Mouse (Mus musculus) heart, embryonic 13.5 days (tissue): ENCODE results near the gene Ets1. TPM values are rescaled to one million over a fixed set of nuclear protein-coding genes. Genes with fewer than 3 reads are reported as not detected.

Source experiments
- ATAC-seq: fragments of 200-750 bp; cut with Nextera tagmentation; 2 replicates; pipeline ENCODE4 v1.8.0; 2017; ENCODE audit warnings: moderate TSS enrichment; ENCODE audit not compliant: insufficient number of reproducible peaks, low FRiP score, low TSS enrichment; ENCODE audit errors: extremely low read depth
- H3K27ac ChIP-seq: fragments of 300-500 bp; sonication (generic); replicated peaks from 2 replicates; pipeline ENCODE4 v1.5.1; 2015; ENCODE audit warnings: moderate library complexity, mild to moderate bottlenecking, inconsistent platforms
- H3K27me3 ChIP-seq: fragments of 300-500 bp; sonication (generic); replicated peaks from 2 replicates; pipeline ENCODE4 v1.6.1; 2015; ENCODE audit warnings: mild to moderate bottlenecking, inconsistent platforms
- H3K36me3 ChIP-seq: fragments of 300-500 bp; sonication (generic); 2 replicates; pipeline ENCODE4 v1.6.1; 2015; ENCODE audit warnings: mild to moderate bottlenecking, inconsistent platforms
- H3K4me1 ChIP-seq: fragments of 300-500 bp; sonication (generic); 2 replicates; pipeline ENCODE4 v1.6.1; 2015; ENCODE audit warnings: inconsistent platforms
- H3K4me2 ChIP-seq: fragments of 300-500 bp; sonication (generic); 2 replicates; pipeline ENCODE4 v1.6.1; 2015; ENCODE audit warnings: inconsistent platforms, mild to moderate bottlenecking, moderate library complexity
- H3K4me3 ChIP-seq: fragments of 300-500 bp; sonication (generic); 2 replicates; pipeline ENCODE4 v1.5.1; 2015; ENCODE audit warnings: moderate library complexity, mild to moderate bottlenecking, inconsistent platforms
- H3K9ac ChIP-seq: fragments of 300-500 bp; sonication (generic); 2 replicates; pipeline ENCODE4 v1.6.1; 2015; ENCODE audit warnings: inconsistent platforms, mild to moderate bottlenecking, moderate library complexity
- H3K9me3 ChIP-seq: fragments of 300-500 bp; sonication (generic); 2 replicates; pipeline ENCODE4 v1.6.1; 2016; ENCODE audit warnings: inconsistent platforms
- WGBS: fragments of 180-500 bp; shearing (Covaris S2); methylation state at CpG from one replicate; pipeline ENCODE4 v1.1.7; 2015; ENCODE audit warnings: mixed read lengths; 5-methylcytosine and 5-hydroxymethylcytosine counted together
- polyA plus RNA-seq: library from polyadenylated mRNA; unstranded; fragments of >200 nt; fragmentation: Nextera tagmentation; extraction: Ambion mirVana; gene quantifications from 2 replicates; pipeline ENCODE4 v1.2.1, GENCODE M21; 2015

Gene Ets1
- polyA plus RNA-seq, 1 experiment from 2014 or later, result 46.9 TPM

DNA sequence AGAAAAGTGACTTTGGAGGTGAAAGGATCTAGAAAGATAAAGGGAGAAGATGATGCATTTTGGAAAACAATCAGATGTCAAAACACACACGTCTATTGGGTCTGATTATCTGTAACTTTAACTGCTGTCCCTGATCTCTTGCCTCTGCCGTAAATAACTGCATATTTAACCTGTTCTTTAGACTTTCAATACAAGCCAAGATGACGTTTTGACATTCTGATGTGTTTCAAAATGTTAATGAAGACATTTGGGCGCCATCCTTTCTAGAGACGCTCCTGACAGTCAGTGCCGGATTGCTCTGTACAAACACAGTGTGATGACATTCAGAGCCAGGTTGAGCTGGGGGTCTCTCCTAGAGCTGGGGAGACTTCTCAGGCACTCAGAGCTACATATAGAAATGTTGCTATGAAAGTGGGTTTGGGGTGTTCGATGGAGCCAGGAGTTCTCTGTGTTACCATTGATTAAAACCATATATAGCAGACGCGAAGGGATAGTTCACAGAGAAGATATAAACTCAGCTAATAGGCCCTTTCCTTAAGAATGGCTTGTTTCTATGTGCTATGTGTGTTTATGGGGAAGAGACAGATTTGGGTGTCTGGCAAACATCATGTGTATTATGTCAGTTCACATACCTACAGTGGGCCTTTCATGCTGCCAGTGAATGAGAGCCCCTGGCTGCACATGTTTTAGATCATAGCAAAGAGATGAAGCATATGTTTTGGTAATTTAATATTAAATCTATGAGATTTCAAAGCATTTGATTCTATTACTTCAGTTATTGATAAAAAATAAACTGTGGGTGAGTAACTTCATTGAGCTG, 61.5 kb downstream of the Ets1 start:
- Histone ChIP-seq H3K9me3 (no peaks in the 10 kb centered on the region), H3K36me3 (peaks cover 4% of the 10 kb centered on the region; the same call in 1 of the 2 replicates), H3K27me3 (no peaks in the 10 kb centered on the region), H3K27ac (peak overlapping the region; percentile 95), H3K9ac (peak overlapping the region; percentile 92), H3K4me2 (peak overlapping the region; percentile 97), H3K4me1 (peaks cover 63% of the 10 kb centered on the region), H3K4me3 (peak overlapping the region; percentile 79)
- 50% methylated on average over 9 of the region's 9 CpGs for WGBS
- ATAC-seq, result no peak

DNA sequence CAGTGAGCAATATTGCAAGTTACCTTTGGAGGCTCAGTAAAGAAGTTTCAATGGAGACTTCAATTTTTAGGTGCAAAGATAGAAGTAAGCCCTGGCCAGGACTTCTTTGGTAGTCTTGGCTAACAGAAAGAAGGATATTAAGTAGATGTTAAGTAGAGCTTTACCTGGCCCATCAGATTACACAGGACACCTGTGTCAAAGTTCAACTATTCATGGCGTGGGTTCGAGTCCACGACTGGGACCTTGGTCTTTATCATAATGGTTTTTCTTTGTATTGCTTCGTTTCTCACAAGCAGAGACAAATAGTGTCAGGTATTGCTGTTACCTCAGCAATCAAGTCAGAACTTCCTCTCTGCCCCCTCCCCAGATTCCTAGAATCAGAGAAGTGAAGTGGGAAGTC, 62.7 kb downstream of the Ets1 start:
- H3K4me1 ChIP-seq, result peaks cover 72% of the 10 kb centered on the region
- no peak for ATAC-seq
- no peaks in the 10 kb centered on the region for H3K27me3 ChIP-seq
- no peaks in the 10 kb centered on the region for H3K9me3 ChIP-seq
- peak overlapping the region; percentile 43 for H3K4me3 ChIP-seq
- H3K36me3 ChIP-seq, result peaks cover 4% of the 10 kb centered on the region; the same call in 1 of the 2 replicates
- peak overlapping the region; percentile 64 for H3K4me2 ChIP-seq
- H3K9ac ChIP-seq, result peak overlapping the region; percentile 72
- peak overlapping the region; percentile 29; the same call in 1 of the 2 replicates for H3K27ac ChIP-seq
- whole genome bisulfite sequencing, result 65% methylated on average over 4 of the region's 4 CpGs

DNA sequence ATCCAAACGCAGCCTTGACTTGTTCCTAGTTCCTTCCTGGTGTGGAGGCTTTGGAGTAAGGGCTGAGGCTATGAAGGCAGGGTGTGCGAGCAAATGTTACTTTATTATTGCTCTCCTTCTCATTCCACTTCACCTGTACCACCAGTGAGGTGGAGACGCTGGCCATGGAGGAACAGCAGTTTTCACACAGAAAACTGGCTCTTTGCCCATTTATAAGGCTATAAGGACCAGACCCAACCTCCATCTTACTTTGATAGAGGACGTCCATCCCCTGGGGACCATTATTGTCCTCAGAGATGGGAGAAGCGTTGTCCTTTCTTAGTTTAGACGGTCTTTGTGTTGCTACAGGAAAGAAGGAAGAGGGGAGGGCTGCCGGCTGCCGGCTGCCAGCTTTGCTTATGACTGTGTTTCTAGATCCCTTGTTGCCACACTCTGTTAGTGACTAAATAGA, 63.4 kb downstream of the Ets1 start:
- Histone ChIP-seq H3K27me3 (no peaks in the 10 kb centered on the region), H3K4me3 (peak overlapping the region; percentile 43), H3K9ac (peak overlapping the region; percentile 72), H3K9me3 (no peaks in the 10 kb centered on the region), H3K4me1 (peaks cover 77% of the 10 kb centered on the region), H3K4me2 (peak overlapping the region; percentile 64), H3K27ac (peak overlapping the region; percentile 29), H3K36me3 (peaks cover 4% of the 10 kb centered on the region; the same call in 1 of the 2 replicates)
- ATAC-seq, result no peak
- 57% methylated on average over 8 of the region's 8 CpGs for WGBS

DNA sequence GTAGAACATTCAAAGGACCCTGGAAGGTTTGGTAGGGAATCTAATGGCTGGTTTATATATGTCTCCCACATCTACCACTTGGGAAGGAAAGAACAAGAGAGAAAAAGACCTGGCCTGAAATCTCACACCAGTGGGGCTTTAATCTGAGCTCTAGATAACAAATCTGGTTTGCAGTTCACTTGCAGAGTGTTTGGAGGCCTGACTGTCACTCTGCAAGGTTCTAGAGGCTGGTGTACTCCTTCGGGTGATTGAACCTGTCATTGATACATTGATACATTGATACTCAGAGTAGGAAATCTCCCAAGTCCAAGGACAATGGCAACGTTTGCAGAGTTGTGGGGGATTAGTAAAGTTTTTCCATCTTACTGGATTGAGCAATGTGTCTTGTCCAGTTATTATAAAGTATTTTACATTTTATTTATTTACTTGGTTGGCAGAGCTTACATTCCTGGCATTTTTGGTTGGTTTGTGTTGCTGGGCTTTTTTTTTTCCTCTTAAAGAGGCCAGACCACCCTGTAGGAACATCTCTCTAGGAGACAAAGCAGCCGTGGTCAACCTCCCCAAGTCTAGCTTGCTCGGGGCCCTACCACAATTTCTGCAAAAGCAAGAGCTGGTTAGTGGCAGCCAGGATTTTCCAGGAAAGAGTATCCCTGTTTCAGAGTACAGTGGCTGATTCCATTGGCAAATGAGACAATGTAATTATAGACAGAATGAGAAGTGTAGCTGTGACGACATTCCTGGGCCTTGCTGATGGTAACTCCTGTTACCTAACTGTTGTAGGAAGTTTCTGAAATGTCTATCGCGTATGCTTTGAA, 64.3 kb downstream of the Ets1 start:
- H3K4me2 ChIP-seq, result peak overlapping the region; percentile 64
- H3K4me1 ChIP-seq, result peaks cover 72% of the 10 kb centered on the region
- ATAC-seq, result no peak

DNA sequence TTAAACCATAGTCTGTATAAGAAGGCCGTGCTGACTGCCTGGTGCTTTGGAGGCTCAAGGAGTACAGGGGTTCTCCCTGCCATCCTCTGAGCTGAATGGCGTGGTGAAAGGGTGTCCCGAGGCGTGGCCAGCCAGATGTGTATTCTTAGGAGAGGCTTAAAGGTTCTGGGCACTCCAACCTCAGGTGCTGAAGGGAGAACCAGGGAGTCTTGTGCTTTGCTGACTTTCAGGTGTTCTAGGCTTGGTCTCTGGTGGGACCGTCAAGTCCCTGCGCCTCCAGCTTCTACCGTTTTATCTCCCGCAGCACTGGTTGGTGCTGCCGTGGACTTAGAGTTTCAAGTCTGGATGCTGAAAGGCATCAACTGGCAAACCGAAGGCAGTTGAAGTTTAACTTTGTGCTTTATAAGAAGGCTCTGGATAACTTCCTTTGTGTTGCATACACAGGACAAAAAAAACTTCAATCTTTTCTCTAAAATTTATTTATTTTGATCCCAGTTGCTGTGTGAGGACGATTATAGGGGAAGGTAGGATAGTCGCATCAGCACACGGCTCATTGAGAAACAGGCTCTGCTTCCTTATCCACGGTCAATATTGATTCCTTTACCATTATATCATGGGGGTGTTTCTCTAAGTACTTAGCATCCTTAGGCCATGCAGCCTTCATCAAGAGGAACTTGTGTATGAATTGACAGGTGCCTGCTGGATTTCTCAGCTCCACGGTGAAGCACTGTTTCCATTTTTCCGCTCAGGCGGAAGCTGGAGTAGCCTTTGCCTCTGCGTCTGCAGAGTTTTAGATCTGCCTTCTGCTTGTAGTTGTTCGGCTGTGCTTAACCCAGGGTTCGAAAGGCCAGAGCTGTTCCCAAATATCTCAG, 65.3 kb downstream of the Ets1 start:
- peak overlapping the region; percentile 43 for H3K4me3 ChIP-seq
- peaks cover 4% of the 10 kb centered on the region; the same call in 1 of the 2 replicates for H3K36me3 ChIP-seq
- peaks cover 81% of the 10 kb centered on the region for H3K4me1 ChIP-seq
- H3K27me3 ChIP-seq, result no peaks in the 10 kb centered on the region
- ATAC-seq, result no peak
- H3K27ac ChIP-seq, result 0 out of 2 replicates have a peak overlapping the region, but pooled peaks have one; percentile 36
- H3K9ac ChIP-seq, result peak overlapping the region; percentile 72
- H3K4me2 ChIP-seq, result peak overlapping the region; percentile 64
- 69% methylated on average over 20 of the region's 20 CpGs for WGBS
- no peaks in the 10 kb centered on the region for H3K9me3 ChIP-seq

More for the DNA sequence above, 64.3 kb downstream of the Ets1 start:
- 48% methylated on average over 7 of the region's 7 CpGs for WGBS
- H3K36me3 ChIP-seq, result peaks cover 4% of the 10 kb centered on the region; the same call in 1 of the 2 replicates
- peak overlapping the region; percentile 43 for H3K4me3 ChIP-seq
- H3K27ac ChIP-seq, result peak overlapping the region; percentile 36
- no peaks in the 10 kb centered on the region for H3K27me3 ChIP-seq
- H3K9ac ChIP-seq, result peak overlapping the region; percentile 72
- no peaks in the 10 kb centered on the region for H3K9me3 ChIP-seq

DNA sequence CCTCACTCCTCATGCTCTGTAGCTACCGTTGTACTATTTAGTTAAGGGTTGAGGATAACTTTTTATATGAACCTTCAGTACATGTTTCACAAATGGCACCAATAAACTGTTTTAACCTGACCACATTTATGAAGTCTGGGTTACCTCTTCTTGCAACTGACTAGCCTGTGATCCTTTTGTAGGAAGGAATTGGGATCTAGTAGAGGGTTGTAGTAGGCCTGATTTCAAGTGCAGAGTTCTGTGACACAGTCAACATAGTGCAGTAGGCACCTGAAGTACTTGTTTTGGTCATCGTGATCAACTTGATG, 65.9 kb downstream of the Ets1 start:
- Histone ChIP-seq H3K4me3 (peak overlapping the region; percentile 43), H3K4me2 (peak overlapping the region; percentile 64), H3K36me3 (peaks cover 4% of the 10 kb centered on the region; the same call in 1 of the 2 replicates), H3K9me3 (no peaks in the 10 kb centered on the region), H3K27ac (no peak overlapping the region), H3K9ac (peak overlapping the region; percentile 72; the same call in 1 of the 2 replicates), H3K27me3 (no peaks in the 10 kb centered on the region), H3K4me1 (peaks cover 85% of the 10 kb centered on the region)
- 68% methylated on average over 2 of the region's 2 CpGs for WGBS
- ATAC-seq, result no peak

DNA sequence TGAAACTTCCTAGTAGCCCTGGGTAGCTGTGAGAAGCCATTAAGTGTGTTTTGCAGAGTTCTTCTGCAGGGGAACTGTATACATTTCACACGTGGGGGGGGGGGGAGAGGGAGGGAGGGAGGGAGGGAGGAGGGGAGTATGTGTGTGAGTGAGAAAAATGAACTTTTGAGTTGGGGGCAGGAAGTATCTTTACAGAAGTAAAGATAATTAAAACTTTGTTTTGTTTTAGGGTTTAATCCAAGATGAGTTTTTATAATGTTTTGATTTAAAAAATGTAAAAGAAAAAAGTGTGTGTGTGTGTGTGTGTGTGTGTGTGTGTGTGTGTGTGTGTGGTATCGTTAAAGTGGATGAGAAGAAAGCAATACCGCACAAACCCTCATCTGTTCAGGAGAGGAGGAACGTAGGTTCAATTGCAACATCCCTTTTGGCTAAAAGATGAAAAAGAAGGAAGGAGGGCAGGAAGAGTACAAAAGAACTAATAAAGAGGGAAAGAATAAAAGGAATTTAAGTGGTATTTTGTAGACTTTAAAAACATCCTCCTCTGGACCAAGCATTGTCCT, 66.9 kb downstream of the Ets1 start:
- ATAC-seq, result no peak
- peak overlapping the region; percentile 64; the same call in 1 of the 2 replicates for H3K4me2 ChIP-seq
- 57% methylated on average over 4 of the region's 4 CpGs for WGBS

DNA sequence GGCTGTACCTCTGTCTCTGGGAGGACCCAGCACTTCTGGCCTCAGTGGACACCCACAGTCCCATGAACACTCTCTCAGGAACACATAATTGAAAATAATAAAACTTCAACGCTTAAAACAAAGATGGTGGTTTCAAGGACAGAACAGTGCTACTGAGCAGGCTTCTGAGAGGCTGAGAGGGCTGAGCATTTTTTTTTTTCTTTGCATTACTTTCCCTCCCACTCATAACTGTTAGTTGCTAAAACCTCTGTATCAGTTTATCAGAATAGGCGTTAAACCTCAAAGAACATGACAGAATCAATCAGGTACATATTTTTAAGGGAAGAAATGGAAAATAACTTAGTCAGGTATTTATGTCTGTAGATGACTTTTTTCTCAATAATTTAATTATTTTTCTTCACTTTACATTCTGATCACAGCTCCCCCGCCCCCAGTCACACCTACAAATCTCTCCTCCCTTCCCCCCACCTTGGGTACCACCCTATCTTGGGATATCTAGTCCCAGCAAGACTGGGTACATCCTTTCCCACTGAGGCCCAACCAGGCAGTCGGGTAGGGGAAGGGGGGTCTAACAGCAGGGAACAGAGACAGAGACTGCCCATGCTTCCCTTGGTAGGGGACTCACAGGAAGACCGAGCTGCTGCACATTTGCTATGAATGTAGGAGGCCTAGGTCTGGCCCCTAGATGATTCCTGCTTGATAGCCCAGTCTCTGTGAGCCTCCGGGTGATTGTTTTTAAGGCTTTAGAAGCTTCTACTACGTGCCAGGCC, 68.1 kb downstream of the Ets1 start:
- Histone ChIP-seq H3K9ac (0 out of 2 replicates have a peak overlapping the region, but pooled peaks have one; percentile 24), H3K36me3 (peaks cover 4% of the 10 kb centered on the region; the same call in 1 of the 2 replicates), H3K4me3 (no peak overlapping the region), H3K4me2 (peak overlapping the region; percentile 10; the same call in 1 of the 2 replicates), H3K4me1 (peaks cover 88% of the 10 kb centered on the region), H3K27me3 (no peaks in the 10 kb centered on the region), H3K9me3 (no peaks in the 10 kb centered on the region), H3K27ac (0 out of 2 replicates have a peak overlapping the region, but pooled peaks have one; percentile 3)
- 68% methylated on average over 7 of the region's 7 CpGs for WGBS
- ATAC-seq, result no peak

More for the DNA sequence above, 66.9 kb downstream of the Ets1 start:
- Histone ChIP-seq H3K9ac (no peak overlapping the region), H3K4me3 (no peak overlapping the region), H3K36me3 (peaks cover 4% of the 10 kb centered on the region; the same call in 1 of the 2 replicates), H3K9me3 (no peaks in the 10 kb centered on the region), H3K4me1 (peaks cover 85% of the 10 kb centered on the region), H3K27me3 (no peaks in the 10 kb centered on the region), H3K27ac (no peak overlapping the region)

DNA sequence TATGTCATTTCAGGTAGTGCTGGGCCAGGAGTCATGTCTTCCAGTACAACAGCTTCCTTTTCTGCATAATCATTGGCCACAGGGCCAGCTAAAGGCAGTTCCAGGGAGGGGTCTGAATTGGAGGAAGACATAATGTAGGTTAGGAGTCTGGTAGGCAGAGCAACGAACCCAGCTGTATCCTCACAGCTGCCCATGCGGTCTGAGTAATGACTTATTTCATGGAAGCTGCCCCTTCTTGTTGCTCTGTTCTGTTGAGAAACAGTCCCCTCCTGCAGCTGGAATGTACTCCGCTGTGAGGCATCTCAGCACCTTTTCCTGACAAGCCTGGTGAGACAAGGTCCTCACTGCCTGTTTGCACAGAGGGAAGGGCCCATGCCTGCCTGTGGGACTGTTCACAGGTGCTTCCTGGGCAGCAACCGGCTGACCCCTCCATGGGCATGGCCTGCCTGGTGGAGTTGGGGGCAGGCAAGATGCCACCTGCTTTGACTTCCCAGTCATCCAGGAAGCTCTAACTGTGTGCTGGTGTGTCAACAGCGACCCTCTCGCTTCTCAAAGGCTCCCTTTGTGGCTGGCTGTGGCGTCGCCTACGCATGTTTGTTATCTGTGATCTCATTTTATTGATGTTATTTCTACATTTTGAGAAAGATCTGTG, 69.9 kb downstream of the Ets1 start:
- no peaks in the 10 kb centered on the region for H3K9me3 ChIP-seq
- WGBS, result 56% methylated on average over 9 of the region's 9 CpGs
- no peak overlapping the region for H3K4me3 ChIP-seq
- no peak for ATAC-seq
- H3K36me3 ChIP-seq, result no peaks in the 10 kb centered on the region; the same call in 1 of the 2 replicates
- 0 out of 2 replicates have a peak overlapping the region, but pooled peaks have one; percentile 2 for H3K27ac ChIP-seq
- no peak overlapping the region for H3K9ac ChIP-seq
- H3K27me3 ChIP-seq, result no peaks in the 10 kb centered on the region
- H3K4me1 ChIP-seq, result peaks cover 88% of the 10 kb centered on the region
- H3K4me2 ChIP-seq, result no peak overlapping the region
